Mouse (Mus musculus): ENCODE measurements around the gene Cass4. TPM values are rescaled to one million over a fixed set of nuclear protein-coding genes. Genes with fewer than 3 reads are reported as not detected.

Cass4 gene
- polyA plus RNA-seq, 1 experiment, result 0.46 TPM

GRCm38 (mm10) chr2:172418208-172418607, 24.6 kb downstream of the Cass4 start:
- H3K4me3 ChIP-seq (ENCODE audit: insufficient read depth, low read length), result no peak overlapping the region
- TF ChIP-seq POLR2A (IDR thresholded peaks at IDR 0.05; ENCODE audit: extremely low read depth, insufficient read depth, low read length), result no peak
- no peaks in the 10 kb centered on the region for H3K4me1 ChIP-seq (ENCODE audit: control insufficient read depth, insufficient read depth, low read length)
- no peak overlapping the region for H3K27ac ChIP-seq (ENCODE audit: insufficient read depth, low read length)

GRCm38 (mm10) chr2:172430609-172431008, 37.0 kb downstream of the Cass4 start:
- Histone ChIP-seq H3K4me1 (ENCODE audit: control insufficient read depth, insufficient read depth, low read length) (no peaks in the 10 kb centered on the region), H3K27ac (ENCODE audit: insufficient read depth, low read length) (no peak overlapping the region), H3K4me3 (ENCODE audit: insufficient read depth, low read length) (no peak overlapping the region)
- no peak for TF ChIP-seq POLR2A (IDR thresholded peaks at IDR 0.05; ENCODE audit: extremely low read depth, insufficient read depth, low read length)

- Histone ChIP-seq H3K4me1 (ENCODE audit: control insufficient read depth, insufficient read depth, low read length) (no peaks in the 10 kb centered on the region), H3K27ac (ENCODE audit: insufficient read depth, low read length) (no peak overlapping the region), H3K4me3 (ENCODE audit: insufficient read depth, low read length) (no peak overlapping the region)
- no peak for TF ChIP-seq POLR2A (IDR thresholded peaks at IDR 0.05; ENCODE audit: extremely low read depth, insufficient read depth, low read length)
- no peak for TF ChIP-seq CTCF (IDR thresholded peaks at IDR 0.05; ENCODE audit: extremely low read depth, insufficient read depth, low read length)
These were observed 40.2 kb downstream of the Cass4 start for GRCm38 (mm10) chr2:172433746-172434145.

- TF ChIP-seq CTCF (IDR thresholded peaks at IDR 0.05; ENCODE audit: extremely low read depth, insufficient read depth, low read length) (no peak), POLR2A (IDR thresholded peaks at IDR 0.05; ENCODE audit: extremely low read depth, insufficient read depth, low read length) (no peak)
- peaks cover 7% of the 10 kb centered on the region for H3K4me1 ChIP-seq (ENCODE audit: control insufficient read depth, insufficient read depth, low read length)
- H3K27ac ChIP-seq (ENCODE audit: insufficient read depth, low read length), result no peak overlapping the region
- H3K4me3 ChIP-seq (ENCODE audit: insufficient read depth, low read length), result no peak overlapping the region
These were observed 43.9 kb downstream of the Cass4 start for GRCm38 (mm10) chr2:172437371-172437952.

GRCm38 (mm10) chr2:172439843-172440639, 46.4 kb downstream of the Cass4 start, which contains the start of gene Rtf2:
Gene Rtf2 (plus strand): TSS chr2:172440556.
- TF ChIP-seq POLR2A (IDR thresholded peaks at IDR 0.05; ENCODE audit: extremely low read depth, insufficient read depth, low read length), result peak; percentile 82
- no peak for TF ChIP-seq CTCF (IDR thresholded peaks at IDR 0.05; ENCODE audit: extremely low read depth, insufficient read depth, low read length)
- H3K27ac ChIP-seq (ENCODE audit: insufficient read depth, low read length), result peak within 1 kb of the TSS; percentile 2; the same call in 1 of the 2 replicates
- peak within 1 kb of the TSS; percentile 92 for H3K4me3 ChIP-seq (ENCODE audit: insufficient read depth, low read length)
- H3K4me1 ChIP-seq (ENCODE audit: control insufficient read depth, insufficient read depth, low read length), result peaks cover 7% of the 10 kb centered on the region

- no peak for TF ChIP-seq CTCF (IDR thresholded peaks at IDR 0.05; ENCODE audit: extremely low read depth, insufficient read depth, low read length)
- no peak for TF ChIP-seq POLR2A (IDR thresholded peaks at IDR 0.05; ENCODE audit: extremely low read depth, insufficient read depth, low read length)
- Histone ChIP-seq H3K4me1 (ENCODE audit: control insufficient read depth, insufficient read depth, low read length) (peaks cover 7% of the 10 kb centered on the region), H3K27ac (ENCODE audit: insufficient read depth, low read length) (no peak overlapping the region), H3K4me3 (ENCODE audit: insufficient read depth, low read length) (peak overlapping the region; percentile 92)
These were observed 47.0 kb downstream of the Cass4 start for GRCm38 (mm10) chr2:172440640-172441005.

GRCm38 (mm10) chr2:172441176-172441575, 47.6 kb downstream of the Cass4 start:
- H3K27ac ChIP-seq (ENCODE audit: insufficient read depth, low read length), result no peak overlapping the region
- no peak for TF ChIP-seq POLR2A (IDR thresholded peaks at IDR 0.05; ENCODE audit: extremely low read depth, insufficient read depth, low read length)
- no peak for TF ChIP-seq CTCF (IDR thresholded peaks at IDR 0.05; ENCODE audit: extremely low read depth, insufficient read depth, low read length)
- peak overlapping the region; percentile 92 for H3K4me3 ChIP-seq (ENCODE audit: insufficient read depth, low read length)
- H3K4me1 ChIP-seq (ENCODE audit: control insufficient read depth, insufficient read depth, low read length), result peaks cover 7% of the 10 kb centered on the region

GRCm38 (mm10) chr2:172445617-172446016, 52.0 kb downstream of the Cass4 start:
- TF ChIP-seq POLR2A (IDR thresholded peaks at IDR 0.05; ENCODE audit: extremely low read depth, insufficient read depth, low read length) (no peak), CTCF (IDR thresholded peaks at IDR 0.05; ENCODE audit: extremely low read depth, insufficient read depth, low read length) (no peak)

GRCm38 (mm10) chr2:172447317-172447716, 53.7 kb downstream of the Cass4 start:
- TF ChIP-seq POLR2A (IDR thresholded peaks at IDR 0.05; ENCODE audit: extremely low read depth, insufficient read depth, low read length), result no peak
- peak; percentile 49 for TF ChIP-seq CTCF (IDR thresholded peaks at IDR 0.05; ENCODE audit: extremely low read depth, insufficient read depth, low read length)

More at GRCm38 (mm10) chr2:172445617-172446016, 52.0 kb downstream of the Cass4 start:
- no peak overlapping the region for H3K4me3 ChIP-seq (ENCODE audit: insufficient read depth, low read length)
- H3K27ac ChIP-seq (ENCODE audit: insufficient read depth, low read length), result no peak overlapping the region
- peaks cover 3% of the 10 kb centered on the region; the same call in 1 of the 2 replicates for H3K4me1 ChIP-seq (ENCODE audit: control insufficient read depth, insufficient read depth, low read length)

GRCm38 (mm10) chr2:172448329-172448728, 54.7 kb downstream of the Cass4 start:
- no peak for TF ChIP-seq POLR2A (IDR thresholded peaks at IDR 0.05; ENCODE audit: extremely low read depth, insufficient read depth, low read length)
- no peak for TF ChIP-seq CTCF (IDR thresholded peaks at IDR 0.05; ENCODE audit: extremely low read depth, insufficient read depth, low read length)
- Histone ChIP-seq H3K4me3 (ENCODE audit: insufficient read depth, low read length) (no peak overlapping the region), H3K27ac (ENCODE audit: insufficient read depth, low read length) (no peak overlapping the region), H3K4me1 (ENCODE audit: control insufficient read depth, insufficient read depth, low read length) (no peaks in the 10 kb centered on the region)

More at GRCm38 (mm10) chr2:172447317-172447716, 53.7 kb downstream of the Cass4 start:
- Histone ChIP-seq H3K4me1 (ENCODE audit: control insufficient read depth, insufficient read depth, low read length) (no peaks in the 10 kb centered on the region), H3K27ac (ENCODE audit: insufficient read depth, low read length) (no peak overlapping the region), H3K4me3 (ENCODE audit: insufficient read depth, low read length) (no peak overlapping the region)

All from cortical plate, adult 2 months (tissue).